Mouse (Mus musculus): ENCODE results near the gene Tor3a. TPM values are rescaled to one million over a fixed set of nuclear protein-coding genes. Genes with fewer than 3 reads are reported as not detected.

Tor3a gene
- polyA plus RNA-seq, 1 experiment from 2014 or later: 3.2 TPM

DNA sequence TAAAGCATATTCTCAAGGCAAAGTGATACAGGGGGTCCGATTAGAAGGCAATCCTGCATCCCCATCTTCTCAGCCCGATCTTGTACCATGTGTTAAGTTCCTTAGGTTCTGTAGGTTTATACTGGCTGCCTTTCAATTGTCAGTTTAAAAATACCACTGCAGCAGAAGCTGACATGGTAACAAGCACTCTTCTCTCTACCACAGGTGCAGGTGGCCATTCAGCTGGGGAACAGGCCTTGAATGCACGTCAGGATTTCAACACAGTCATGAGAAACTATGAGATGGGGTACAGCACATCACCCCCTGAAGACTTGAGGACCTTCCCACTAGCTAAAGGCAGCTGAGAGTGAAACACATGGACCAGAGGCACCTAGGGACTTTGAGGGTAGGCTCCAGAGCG is 29.3 kb upstream of the Tor3a start:
- Histone ChIP-seq H3K36me3 (peaks cover 48% of the 10 kb centered on the region), H3K9ac (replicated peaks) (no peak overlapping the region), H3K27me3 (replicated peaks) (no peaks in the 10 kb centered on the region), H3K4me2 (no peak overlapping the region), H3K27ac (replicated peaks) (no peak overlapping the region), H3K4me3 (replicated peaks) (no peak overlapping the region), H3K4me1 (no peaks in the 10 kb centered on the region), H3K9me3 (replicated peaks) (no peaks in the 10 kb centered on the region)
- no peak for ATAC-seq (ENCODE audit: low FRiP score)
- WGBS: 94% methylated on average over 4 of the region's 4 CpGs

DNA sequence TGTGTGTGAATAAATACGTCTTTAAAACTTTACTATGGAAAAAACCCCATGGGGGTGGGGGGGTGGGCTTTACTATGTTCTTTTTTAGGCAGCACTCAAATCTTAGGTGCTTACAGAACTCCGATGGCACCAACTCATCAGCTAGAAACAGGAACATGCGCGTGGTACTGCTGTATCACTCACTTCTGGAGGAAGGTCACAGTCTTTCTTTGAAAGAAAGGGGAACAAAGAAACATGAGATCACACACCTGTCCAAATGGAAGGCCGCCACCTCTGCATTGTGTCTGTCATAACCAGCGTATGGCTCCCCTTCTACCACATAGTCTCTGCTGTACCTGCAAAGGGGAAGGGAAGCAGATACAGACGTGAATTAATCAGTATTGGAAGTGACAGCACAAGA is 28.0 kb upstream of the Tor3a start:
- no peak for ATAC-seq (ENCODE audit: low FRiP score)
- no peak overlapping the region for H3K9ac ChIP-seq (replicated peaks)
- H3K27ac ChIP-seq (replicated peaks): no peak overlapping the region
- H3K4me1 ChIP-seq: no peaks in the 10 kb centered on the region
- no peak overlapping the region for H3K4me3 ChIP-seq (replicated peaks)
- no peaks in the 10 kb centered on the region for H3K9me3 ChIP-seq (replicated peaks)
- no peak overlapping the region for H3K4me2 ChIP-seq
- H3K36me3 ChIP-seq: peaks cover 59% of the 10 kb centered on the region
- H3K27me3 ChIP-seq (replicated peaks): no peaks in the 10 kb centered on the region
- WGBS: 93% methylated on average over 7 of the region's 7 CpGs

DNA sequence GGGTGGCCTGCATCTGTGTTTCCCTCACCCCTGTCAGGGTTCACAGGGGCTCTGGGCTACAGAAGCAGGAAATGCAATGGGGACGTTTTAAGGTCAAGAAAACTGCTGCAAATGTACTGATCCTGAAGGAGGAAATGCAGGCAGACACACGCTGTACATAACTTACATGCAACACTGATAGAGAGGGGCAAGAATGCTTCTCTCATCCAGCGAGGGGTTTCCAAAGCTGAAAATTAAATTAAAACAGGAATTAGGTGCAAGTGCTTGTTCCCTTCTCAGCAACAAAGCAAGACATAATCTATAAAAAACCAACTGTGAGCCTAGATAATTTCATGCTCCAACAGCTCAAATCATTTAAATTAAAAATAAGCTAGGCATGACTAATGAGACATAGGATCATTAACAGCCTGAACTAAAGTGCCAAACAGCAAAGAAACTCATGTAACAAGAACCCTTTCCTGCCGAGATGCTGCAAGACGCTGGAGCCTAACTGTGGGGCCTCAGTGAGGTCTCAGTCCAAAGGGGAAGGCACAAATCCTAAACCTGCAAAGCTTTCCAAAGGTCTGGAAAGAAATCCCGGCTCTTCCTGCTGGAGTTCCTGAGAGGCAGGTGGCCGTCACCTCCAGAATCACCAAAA is 12.0 kb upstream of the Tor3a start:
- no peak for ATAC-seq (ENCODE audit: low FRiP score)
- Histone ChIP-seq H3K4me2 (no peak overlapping the region), H3K4me3 (replicated peaks) (no peak overlapping the region), H3K9ac (replicated peaks) (no peak overlapping the region), H3K27ac (replicated peaks) (no peak overlapping the region), H3K27me3 (replicated peaks) (no peaks in the 10 kb centered on the region), H3K4me1 (no peaks in the 10 kb centered on the region; the same call in 1 of the 2 replicates), H3K36me3 (peaks cover 76% of the 10 kb centered on the region), H3K9me3 (replicated peaks) (no peaks in the 10 kb centered on the region)
- WGBS: 68% methylated on average over 7 of the region's 7 CpGs

DNA sequence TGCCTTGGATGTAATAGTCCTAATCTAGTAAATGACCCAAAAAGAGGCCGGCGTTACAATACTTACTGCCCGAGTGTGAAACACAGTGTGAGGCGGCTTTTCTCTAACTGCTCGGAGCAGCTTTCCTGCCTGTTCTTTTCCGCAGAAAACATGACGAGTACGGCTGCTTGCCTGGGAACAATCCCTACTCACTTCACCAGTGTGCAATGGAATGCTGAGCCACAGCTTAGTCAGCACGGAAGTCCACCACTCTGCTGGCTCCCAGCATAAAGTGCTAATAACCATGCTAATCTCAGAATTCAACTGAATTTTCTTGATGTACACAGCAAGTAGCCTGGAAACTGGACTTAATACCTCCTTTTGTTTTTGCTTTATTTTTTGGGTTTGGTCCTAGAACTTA is 5.4 kb upstream of the Tor3a start:
- 69% methylated on average over 9 of the region's 9 CpGs for WGBS
- no peak overlapping the region for H3K4me2 ChIP-seq
- H3K27ac ChIP-seq (replicated peaks): no peak overlapping the region
- peaks cover under 1% of the 10 kb centered on the region; the same call in 1 of the 2 replicates for H3K4me1 ChIP-seq
- H3K4me3 ChIP-seq (replicated peaks): no peak overlapping the region
- ATAC-seq (ENCODE audit: low FRiP score): no peak
- peaks cover 35% of the 10 kb centered on the region for H3K36me3 ChIP-seq
- 0 out of 2 replicates have a peak, but pooled peaks cover 5% of the 10 kb centered on the region for H3K27me3 ChIP-seq (replicated peaks)
- H3K9me3 ChIP-seq (replicated peaks): no peaks in the 10 kb centered on the region
- no peak overlapping the region for H3K9ac ChIP-seq (replicated peaks)

DNA sequence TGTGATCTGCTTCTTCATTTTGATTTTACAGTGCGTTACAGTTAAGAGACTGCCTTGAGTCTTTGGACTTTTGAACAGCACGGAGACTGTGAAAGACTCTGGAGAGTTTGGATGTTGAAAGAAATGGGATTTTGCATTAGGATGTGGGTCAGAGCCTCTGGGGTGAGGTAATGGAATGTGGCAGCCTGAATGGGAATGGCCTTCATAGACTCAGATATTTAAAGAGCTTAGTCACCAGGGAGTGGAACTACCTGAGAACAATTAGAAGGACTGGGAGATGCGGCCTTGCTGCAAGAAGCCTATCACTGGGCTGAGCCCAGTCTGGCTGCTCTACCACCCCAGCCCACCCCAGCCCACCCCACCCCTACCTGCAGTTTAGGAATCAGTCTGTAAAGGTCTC is 3.1 kb upstream of the Tor3a start:
- H3K36me3 ChIP-seq: peaks cover 22% of the 10 kb centered on the region
- peaks cover 20% of the 10 kb centered on the region for H3K4me1 ChIP-seq
- 84% methylated on average over 3 of the region's 3 CpGs for WGBS
- no peak for ATAC-seq (ENCODE audit: low FRiP score)
- no peak overlapping the region for H3K4me2 ChIP-seq
- H3K27me3 ChIP-seq (replicated peaks): 0 out of 2 replicates have a peak, but pooled peaks cover 7% of the 10 kb centered on the region
- H3K27ac ChIP-seq (replicated peaks): no peak overlapping the region
- H3K9ac ChIP-seq (replicated peaks): no peak overlapping the region
- no peaks in the 10 kb centered on the region for H3K9me3 ChIP-seq (replicated peaks)
- no peak overlapping the region for H3K4me3 ChIP-seq (replicated peaks)

DNA sequence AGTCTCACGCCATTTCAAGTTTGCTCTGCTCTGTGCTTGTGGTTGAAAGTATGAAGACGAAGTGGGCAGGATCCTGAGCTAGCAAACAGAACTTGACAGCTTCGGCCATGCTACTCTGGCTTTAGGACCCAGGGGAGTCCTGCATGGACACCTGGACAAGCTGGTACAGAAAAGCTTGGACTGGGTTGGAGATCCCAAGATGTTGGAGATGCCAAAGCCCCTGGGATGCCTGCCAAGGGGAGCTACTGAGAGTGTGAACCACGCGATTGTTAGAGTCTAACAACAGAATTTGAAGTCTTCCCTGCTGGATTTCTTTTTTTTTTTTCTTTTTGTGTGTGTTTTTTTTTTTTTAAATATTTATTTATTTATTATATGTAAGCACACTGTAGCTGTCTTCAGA is 2.4 kb upstream of the Tor3a start:
- Histone ChIP-seq H3K9me3 (replicated peaks) (no peaks in the 10 kb centered on the region), H3K27ac (replicated peaks) (no peak overlapping the region), H3K27me3 (replicated peaks) (0 out of 2 replicates have a peak, but pooled peaks cover 7% of the 10 kb centered on the region), H3K4me1 (peaks cover 20% of the 10 kb centered on the region), H3K4me3 (replicated peaks) (no peak overlapping the region), H3K36me3 (peaks cover 18% of the 10 kb centered on the region), H3K4me2 (no peak overlapping the region), H3K9ac (replicated peaks) (no peak overlapping the region)
- ATAC-seq (ENCODE audit: low FRiP score): no peak
- 86% methylated on average over 5 of the region's 5 CpGs for WGBS

DNA sequence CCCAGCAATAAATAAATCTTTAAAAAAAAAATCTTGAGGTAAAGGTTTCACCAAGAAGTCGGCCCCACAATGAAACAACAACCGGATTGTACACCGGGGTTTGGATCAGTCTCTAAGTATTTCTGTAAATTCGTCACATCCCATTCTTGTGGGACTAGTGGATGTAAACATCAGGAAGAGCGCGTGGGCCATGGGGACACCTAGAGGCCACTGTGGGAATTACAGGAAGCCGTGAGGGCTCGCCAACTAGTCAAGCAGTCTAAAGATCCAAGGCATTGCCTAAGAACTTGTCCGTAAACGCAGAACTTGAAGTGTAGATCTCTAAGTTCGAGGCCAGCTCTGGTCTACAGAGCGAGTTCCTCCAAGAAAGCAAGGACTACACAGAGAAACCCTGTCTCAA is 2.0 kb upstream of the Tor3a start:
- H3K4me3 ChIP-seq (replicated peaks): no peak overlapping the region
- no peaks in the 10 kb centered on the region for H3K9me3 ChIP-seq (replicated peaks)
- H3K27ac ChIP-seq (replicated peaks): no peak overlapping the region
- H3K4me1 ChIP-seq: peaks cover 20% of the 10 kb centered on the region
- no peak for ATAC-seq (ENCODE audit: low FRiP score)
- H3K36me3 ChIP-seq: peaks cover 14% of the 10 kb centered on the region
- H3K27me3 ChIP-seq (replicated peaks): 0 out of 2 replicates have a peak, but pooled peaks cover 7% of the 10 kb centered on the region
- WGBS: 41% methylated on average over 12 of the region's 12 CpGs
- no peak overlapping the region for H3K9ac ChIP-seq (replicated peaks)
- H3K4me2 ChIP-seq: no peak overlapping the region

DNA sequence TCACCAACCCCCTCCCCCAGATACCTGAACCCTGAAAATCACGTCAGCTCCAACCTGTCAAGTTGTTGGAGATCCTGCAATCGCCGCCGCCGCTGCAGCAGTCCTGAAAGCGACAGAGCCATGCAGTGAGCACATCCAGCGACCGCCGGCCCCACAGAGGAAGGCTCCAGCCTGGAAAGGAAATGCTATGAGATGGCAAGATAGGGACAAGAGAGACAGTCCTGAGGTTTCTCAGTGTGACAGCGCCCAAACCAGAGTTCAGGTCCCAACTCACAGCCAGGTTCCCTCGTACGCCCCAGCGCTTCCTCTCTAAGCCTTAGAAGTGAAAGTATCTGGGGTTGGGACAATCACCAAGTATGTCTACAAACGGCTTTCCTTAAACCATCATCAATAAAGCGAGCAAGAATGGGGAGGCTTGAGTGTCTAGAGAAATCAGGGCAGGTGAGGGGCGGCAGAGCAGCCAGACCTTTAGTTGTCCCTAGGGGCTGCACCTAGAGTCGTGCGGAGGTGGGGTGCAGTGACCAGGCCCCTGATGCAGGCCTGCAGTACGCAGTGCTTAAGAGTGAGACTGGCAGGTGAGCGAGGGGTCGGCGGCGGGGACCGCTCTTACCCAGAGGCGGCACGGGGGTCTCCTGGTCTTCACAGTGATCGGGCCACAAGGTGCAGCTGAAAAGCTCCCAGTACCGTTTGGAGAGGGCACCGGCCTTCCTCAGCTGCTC is 521 bp downstream of the Tor3a start:
- H3K4me1 ChIP-seq: peaks cover 22% of the 10 kb centered on the region
- H3K36me3 ChIP-seq: no peaks in the 10 kb centered on the region
- 0 out of 2 replicates have a peak, but pooled peaks cover 7% of the 10 kb centered on the region for H3K27me3 ChIP-seq (replicated peaks)
- no peak overlapping the region for H3K27ac ChIP-seq (replicated peaks)
- H3K4me2 ChIP-seq: peak overlapping the region; percentile 92
- H3K4me3 ChIP-seq (replicated peaks): peak overlapping the region; percentile 46
- H3K9me3 ChIP-seq (replicated peaks): no peaks in the 10 kb centered on the region
- H3K9ac ChIP-seq (replicated peaks): peak overlapping the region; percentile 43
- ATAC-seq (ENCODE audit: low FRiP score): peak; percentile 33; the same call in 1 of the 2 replicates
- 2% methylated on average over 29 of the region's 29 CpGs for WGBS

DNA sequence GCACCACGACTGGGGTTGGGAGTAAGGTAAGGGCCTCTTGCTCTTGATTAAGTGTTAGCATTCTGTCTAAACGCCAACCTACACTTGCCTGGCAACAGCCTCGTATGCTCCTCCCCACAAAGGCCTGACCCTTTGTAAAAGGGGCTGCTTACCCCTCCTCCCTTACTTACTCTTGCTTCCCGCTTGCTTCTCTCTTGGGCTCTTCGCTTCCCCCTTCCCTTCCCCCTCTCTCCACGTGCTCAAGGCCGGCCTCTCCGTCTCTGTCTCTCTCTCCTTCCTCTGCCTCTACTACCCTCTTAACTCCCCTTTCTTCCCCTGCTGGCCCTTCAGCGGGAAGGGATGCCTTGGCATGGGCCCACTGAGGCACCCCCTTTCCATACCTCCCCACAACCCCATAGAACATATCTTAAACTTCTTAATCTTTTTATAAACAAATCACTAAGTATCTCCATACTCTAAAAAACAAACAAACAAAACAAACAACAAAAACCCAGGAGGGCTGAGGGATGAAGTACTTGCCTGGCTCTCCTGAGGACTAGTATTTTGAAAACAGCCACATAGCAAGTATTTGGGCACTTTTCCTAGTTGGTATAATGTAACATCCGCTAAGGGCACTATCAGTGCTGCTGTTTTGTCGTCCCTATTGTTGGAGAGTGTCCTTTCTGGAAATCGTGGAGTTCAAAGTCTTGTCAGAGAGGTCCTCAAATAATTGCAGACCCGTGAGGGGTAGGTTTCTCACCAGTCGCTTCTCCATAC is 1.3 kb downstream of the Tor3a start:
- H3K36me3 ChIP-seq: no peaks in the 10 kb centered on the region
- peaks cover 25% of the 10 kb centered on the region for H3K4me1 ChIP-seq
- peak overlapping the region; percentile 92 for H3K4me2 ChIP-seq
- no peak overlapping the region for H3K27ac ChIP-seq (replicated peaks)
- H3K27me3 ChIP-seq (replicated peaks): 0 out of 2 replicates have a peak, but pooled peaks cover 7% of the 10 kb centered on the region
- no peak overlapping the region for H3K9ac ChIP-seq (replicated peaks)
- 7% methylated on average over 14 of the region's 14 CpGs for WGBS
- ATAC-seq (ENCODE audit: low FRiP score): 0 out of 2 replicates have a peak, but pooled peaks have one; percentile 3
- peak overlapping the region; percentile 46 for H3K4me3 ChIP-seq (replicated peaks)
- H3K9me3 ChIP-seq (replicated peaks): no peaks in the 10 kb centered on the region

DNA sequence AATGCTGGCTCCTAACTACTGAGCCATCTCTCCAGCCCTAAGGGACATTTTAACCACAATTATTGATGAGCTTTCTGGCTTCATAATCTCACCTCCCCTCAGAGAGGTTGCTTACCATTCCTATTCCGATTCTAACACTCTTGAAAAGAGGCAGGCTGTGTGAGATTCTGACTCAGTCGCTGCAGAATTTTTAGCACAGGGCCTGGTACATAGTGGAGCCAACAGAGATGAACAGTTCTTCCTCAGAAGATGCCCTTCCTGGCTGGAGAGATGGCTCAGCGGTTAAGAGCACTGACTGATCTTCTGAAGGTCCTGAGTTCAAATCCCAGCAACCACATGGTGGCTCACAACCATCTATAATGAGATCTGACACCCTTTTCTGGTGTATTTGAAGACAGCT is 2.2 kb downstream of the Tor3a start:
- H3K4me2 ChIP-seq: no peak overlapping the region
- H3K9me3 ChIP-seq (replicated peaks): no peaks in the 10 kb centered on the region
- no peak overlapping the region for H3K27ac ChIP-seq (replicated peaks)
- WGBS: 88% methylated on average over 3 of the region's 3 CpGs
- no peaks in the 10 kb centered on the region for H3K36me3 ChIP-seq
- H3K9ac ChIP-seq (replicated peaks): no peak overlapping the region
- no peak for ATAC-seq (ENCODE audit: low FRiP score)
- H3K4me3 ChIP-seq (replicated peaks): no peak overlapping the region
- H3K4me1 ChIP-seq: peaks cover 25% of the 10 kb centered on the region
- H3K27me3 ChIP-seq (replicated peaks): 0 out of 2 replicates have a peak, but pooled peaks cover 7% of the 10 kb centered on the region

DNA sequence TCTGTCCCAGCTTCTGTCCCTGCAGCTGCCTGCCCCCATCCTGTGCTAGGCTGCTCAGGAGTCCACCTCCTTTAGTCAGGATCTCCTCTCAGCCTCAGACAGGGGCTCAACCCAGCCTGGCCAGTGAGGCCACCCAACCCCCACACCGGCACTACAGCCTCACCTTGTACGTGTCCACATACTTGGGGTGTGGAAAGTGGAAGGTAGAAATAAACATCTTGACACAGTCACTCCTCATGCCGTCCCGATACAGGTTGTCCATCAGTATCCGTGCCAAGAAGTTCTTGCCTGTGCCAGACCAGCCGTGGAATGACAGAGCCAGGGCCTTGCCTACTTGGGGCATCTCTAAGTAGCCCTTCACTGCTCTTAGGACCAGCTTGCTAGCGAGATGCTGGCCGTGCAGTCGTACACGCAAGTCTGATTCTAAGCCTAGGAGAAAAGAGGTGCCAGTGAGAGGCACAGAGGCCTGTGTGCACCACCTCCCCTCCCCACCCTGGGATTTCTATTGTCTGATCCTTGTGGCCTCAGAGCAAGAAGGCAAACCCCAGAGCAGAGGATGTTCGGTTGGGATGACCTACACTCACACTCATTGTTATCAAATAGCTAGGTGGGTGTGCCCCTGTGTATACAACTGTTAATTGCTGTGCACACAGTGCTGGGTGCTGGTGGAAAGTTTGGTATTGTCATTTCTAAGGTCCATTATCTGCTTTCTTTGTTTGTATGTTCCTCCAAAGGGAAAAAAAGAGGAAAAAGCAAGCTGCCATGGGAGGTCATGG is 4.8 kb downstream of the Tor3a start:
- no peak overlapping the region for H3K9ac ChIP-seq (replicated peaks)

More for the DNA sequence above, 4.8 kb downstream of the Tor3a start:
- ATAC-seq (ENCODE audit: low FRiP score): no peak
- Histone ChIP-seq H3K4me3 (replicated peaks) (no peak overlapping the region), H3K36me3 (no peaks in the 10 kb centered on the region), H3K27ac (replicated peaks) (no peak overlapping the region), H3K4me2 (no peak overlapping the region), H3K4me1 (peaks cover 23% of the 10 kb centered on the region), H3K27me3 (replicated peaks) (0 out of 2 replicates have a peak, but pooled peaks cover under 1% of the 10 kb centered on the region), H3K9me3 (replicated peaks) (no peaks in the 10 kb centered on the region)
- 41% methylated on average over 11 of the region's 11 CpGs for WGBS

Measured in neural tube, embryonic 15.5 days (tissue).